17 mouse cellular contexts compared by ENCODE assay signal in the genomic region with DNA sequence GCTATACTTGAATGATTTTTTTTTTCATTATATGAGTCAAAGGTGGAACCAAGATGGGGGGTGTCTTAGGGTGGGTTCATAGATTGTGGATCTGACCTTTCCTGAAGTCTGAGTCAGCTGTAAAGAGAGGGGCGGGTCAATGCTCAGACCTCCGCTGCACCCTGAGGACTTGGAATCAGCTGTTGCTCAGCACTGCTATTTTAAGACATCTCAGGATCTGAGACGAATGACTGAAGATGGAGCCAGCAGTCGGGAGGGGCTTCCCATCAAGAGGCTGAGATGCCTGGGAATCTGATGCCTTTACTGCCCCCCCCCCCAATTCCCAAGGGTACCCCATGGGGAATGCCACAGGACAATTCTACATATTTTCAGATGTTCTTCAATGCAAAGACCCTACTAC.
DNase-seq lines count a peak whose midpoint lies in the region; TF ChIP-seq lines count a peak whose summit lies in the region.
"Had no signal": no experiment of that assay in that cellular context is flagged by ENCODE, and none has a peak within 500 bp of the region (broad histone marks: within the 10 kb centered on the region; RNA-seq: fewer than 3 reads in every experiment).

No protein-coding gene starts in this region.

- TF ChIP-seq CTCF in gastrocnemius, adult 2 months (IDR thresholded peaks at IDR 0.05), result no peak

- intact Hi-C loops in gastrocnemius, adult 2 months (cut with DNase I), result no loop called here

- no peak overlapping the region for H3K4me3 ChIP-seq in gastrocnemius, adult 2 months
- H3K4me3 ChIP-seq: embryonic facial prominence, embryonic 15.5 days; forebrain, embryonic 15.5 days; heart, adult 2 months; heart, embryonic 15.5 days; hindbrain, embryonic 13.5 days; intestine, embryonic 15.5 days had no signal

- peak overlapping the region; percentile 78 for H3K27ac ChIP-seq in gastrocnemius, adult 2 months
- H3K27ac ChIP-seq: embryonic facial prominence, embryonic 15.5 days; forebrain, embryonic 15.5 days; heart, adult 2 months; heart, embryonic 15.5 days; hindbrain, embryonic 13.5 days; intestine, embryonic 15.5 days had no signal

- DNase-seq in gastrocnemius, adult 2 months, result peak; percentile 38
- no peak for DNase-seq in gastrocnemius, postnatal 10 days
- peak; percentile 61 for DNase-seq in 3T3-L1 (ENCODE audit: low read depth, low spot score)
- peak; percentile 61 for DNase-seq in NIH3T3 (ENCODE audit: low read depth)
- DNase-seq in skeletal muscle tissue, adult 2 months (ENCODE audit: low read depth, low spot score), result peak; percentile 40
- no peak for DNase-seq in cerebellum, adult 8-10 months
- DNase-seq: adrenal gland, postnatal 14 days; cerebellum, adult 11-12 months; cerebellum, adult 9-11 months; cerebellum, postnatal 36 days; heart, adult 2 months; heart, postnatal 14 days had no signal

Comparison
In these comparisons a context has a peak if more than half of its experiments do, and no peak if none do; other contexts are left out.
1. DNase-seq: peak in gastrocnemius, adult 2 months (single experiment), 3T3-L1 (single experiment), NIH3T3 (single experiment) and skeletal muscle tissue, adult 2 months (single experiment); none in gastrocnemius, postnatal 10 days (single experiment) and cerebellum, adult 8-10 months (single experiment).